Mouse (Mus musculus): ENCODE results near the gene Lrrc56. TPM values are rescaled to one million over a fixed set of nuclear protein-coding genes. Genes with fewer than 3 reads are reported as not detected.

The Lrrc56 gene
- total and polyA plus RNA-seq, 2 experiments, result 1.8 to 4.4 TPM

GRCm38 (mm10) chr7:141196619-141197282 is 2.8 kb downstream of the Lrrc56 start:
- H3K4me1 ChIP-seq (ENCODE audit: control insufficient read depth, insufficient read depth, low read length), result peaks cover 9% of the 10 kb centered on the region; the same call in 1 of the 2 replicates
- no peak overlapping the region for H3K4me3 ChIP-seq (ENCODE audit: insufficient read depth, low read depth, low read length)
- WGBS, result 96% methylated on average over 8 of the region's 8 CpGs

GRCm38 (mm10) chr7:141198121-141198520 is 4.2 kb downstream of the Lrrc56 start:
- H3K27ac ChIP-seq (replicated peaks; ENCODE audit: insufficient read depth, low read depth, low read length), result no peak overlapping the region
- no peak overlapping the region for H3K4me3 ChIP-seq (ENCODE audit: insufficient read depth, low read depth, low read length)
- 94% methylated on average over 4 of the region's 4 CpGs for WGBS
- no peaks in the 10 kb centered on the region for H3K36me3 ChIP-seq (ENCODE audit: control insufficient read depth, insufficient read depth, low read length)
- TF ChIP-seq POLR2A (IDR thresholded peaks at IDR 0.05; ENCODE audit: extremely low read depth, insufficient read depth, low read length) (no peak), CTCF (IDR thresholded peaks at IDR 0.05; ENCODE audit: low read depth, low read length) (no peak)
- H3K4me1 ChIP-seq (ENCODE audit: control insufficient read depth, insufficient read depth, low read length), result 0 out of 2 replicates have a peak, but pooled peaks cover 4% of the 10 kb centered on the region
- H3K9ac ChIP-seq (ENCODE audit: low read depth, low read length), result no peak overlapping the region
- H3K79me2 ChIP-seq (ENCODE audit: control insufficient read depth, insufficient read depth, low read length), result no peaks in the 10 kb centered on the region
- H3K27me3 ChIP-seq (ENCODE audit: control insufficient read depth, insufficient read depth, low read length), result no peaks in the 10 kb centered on the region
- no peak for DNase-seq (ENCODE audit: extremely low read depth, low read depth, low spot score)

More at GRCm38 (mm10) chr7:141196619-141197282, 2.8 kb downstream of the Lrrc56 start:
- no peaks in the 10 kb centered on the region for H3K79me2 ChIP-seq (ENCODE audit: control insufficient read depth, insufficient read depth, low read length)
- TF ChIP-seq POLR2A (IDR thresholded peaks at IDR 0.05; ENCODE audit: extremely low read depth, insufficient read depth, low read length) (no peak), CTCF (IDR thresholded peaks at IDR 0.05; ENCODE audit: low read depth, low read length) (no peak)
- H3K36me3 ChIP-seq (ENCODE audit: control insufficient read depth, insufficient read depth, low read length), result peaks cover 2% of the 10 kb centered on the region; the same call in 1 of the 2 replicates
- DNase-seq (ENCODE audit: extremely low read depth, low read depth, low spot score), result no peak
- H3K27ac ChIP-seq (replicated peaks; ENCODE audit: insufficient read depth, low read depth, low read length), result no peak overlapping the region
- H3K27me3 ChIP-seq (ENCODE audit: control insufficient read depth, insufficient read depth, low read length), result no peaks in the 10 kb centered on the region
- H3K9ac ChIP-seq (ENCODE audit: low read depth, low read length), result no peak overlapping the region

GRCm38 (mm10) chr7:141204546-141204945 is 10.6 kb downstream of the Lrrc56 start:
- H3K4me1 ChIP-seq (ENCODE audit: control insufficient read depth, insufficient read depth, low read length), result no peaks in the 10 kb centered on the region
- no peaks in the 10 kb centered on the region for H3K36me3 ChIP-seq (ENCODE audit: control insufficient read depth, insufficient read depth, low read length)
- DNase-seq (ENCODE audit: extremely low read depth, low read depth, low spot score), result no peak
- no peak overlapping the region for H3K4me3 ChIP-seq (ENCODE audit: insufficient read depth, low read depth, low read length)
- no peaks in the 10 kb centered on the region for H3K27me3 ChIP-seq (ENCODE audit: control insufficient read depth, insufficient read depth, low read length)
- TF ChIP-seq CTCF (IDR thresholded peaks at IDR 0.05; ENCODE audit: low read depth, low read length), result no peak
- no peak for TF ChIP-seq POLR2A (IDR thresholded peaks at IDR 0.05; ENCODE audit: extremely low read depth, insufficient read depth, low read length)
- 72% methylated on average over 3 of the region's 3 CpGs for WGBS
- H3K79me2 ChIP-seq (ENCODE audit: control insufficient read depth, insufficient read depth, low read length), result no peaks in the 10 kb centered on the region
- no peak overlapping the region for H3K9ac ChIP-seq (ENCODE audit: low read depth, low read length)
- no peak overlapping the region for H3K27ac ChIP-seq (replicated peaks; ENCODE audit: insufficient read depth, low read depth, low read length)

GRCm38 (mm10) chr7:141205504-141205903 is 11.5 kb downstream of the Lrrc56 start:
- no peaks in the 10 kb centered on the region for H3K36me3 ChIP-seq (ENCODE audit: control insufficient read depth, insufficient read depth, low read length)
- no peaks in the 10 kb centered on the region for H3K79me2 ChIP-seq (ENCODE audit: control insufficient read depth, insufficient read depth, low read length)
- H3K9ac ChIP-seq (ENCODE audit: low read depth, low read length), result no peak overlapping the region
- no peaks in the 10 kb centered on the region for H3K27me3 ChIP-seq (ENCODE audit: control insufficient read depth, insufficient read depth, low read length)
- TF ChIP-seq POLR2A (IDR thresholded peaks at IDR 0.05; ENCODE audit: extremely low read depth, insufficient read depth, low read length), result no peak
- no peak for TF ChIP-seq CTCF (IDR thresholded peaks at IDR 0.05; ENCODE audit: low read depth, low read length)
- no peaks in the 10 kb centered on the region for H3K4me1 ChIP-seq (ENCODE audit: control insufficient read depth, insufficient read depth, low read length)
- no peak for DNase-seq (ENCODE audit: extremely low read depth, low read depth, low spot score)
- 96% methylated on average over 5 of the region's 5 CpGs for WGBS
- H3K4me3 ChIP-seq (ENCODE audit: insufficient read depth, low read depth, low read length), result no peak overlapping the region
- no peak overlapping the region for H3K27ac ChIP-seq (replicated peaks; ENCODE audit: insufficient read depth, low read depth, low read length)

GRCm38 (mm10) chr7:141206182-141206937 is 12.4 kb downstream of the Lrrc56 start:
- Histone ChIP-seq H3K9ac (ENCODE audit: low read depth, low read length) (no peak overlapping the region), H3K4me1 (ENCODE audit: control insufficient read depth, insufficient read depth, low read length) (no peaks in the 10 kb centered on the region), H3K36me3 (ENCODE audit: control insufficient read depth, insufficient read depth, low read length) (no peaks in the 10 kb centered on the region), H3K27me3 (ENCODE audit: control insufficient read depth, insufficient read depth, low read length) (no peaks in the 10 kb centered on the region), H3K79me2 (ENCODE audit: control insufficient read depth, insufficient read depth, low read length) (no peaks in the 10 kb centered on the region), H3K4me3 (ENCODE audit: insufficient read depth, low read depth, low read length) (no peak overlapping the region), H3K27ac (replicated peaks; ENCODE audit: insufficient read depth, low read depth, low read length) (no peak overlapping the region)
- no peak for DNase-seq (ENCODE audit: extremely low read depth, low read depth, low spot score)
- no peak for TF ChIP-seq POLR2A (IDR thresholded peaks at IDR 0.05; ENCODE audit: extremely low read depth, insufficient read depth, low read length)
- no peak for TF ChIP-seq CTCF (IDR thresholded peaks at IDR 0.05; ENCODE audit: low read depth, low read length)
- WGBS, result 96% methylated on average over 18 of the region's 18 CpGs

All from liver, adult 2 months (tissue).